Mouse (Mus musculus): ENCODE data around the gene Lin28b. TPM values are rescaled to one million over a fixed set of nuclear protein-coding genes. Genes with fewer than 3 reads are reported as not detected.
"Not testable (repeated sequence)": the region's sequence is repeated elsewhere in the genome, so short reads cannot be mapped to it uniquely, and the experiment has no call there.

Gene Lin28b
- polyA plus RNA-seq, 1 experiment from 2014 or later: not detected

DNA sequence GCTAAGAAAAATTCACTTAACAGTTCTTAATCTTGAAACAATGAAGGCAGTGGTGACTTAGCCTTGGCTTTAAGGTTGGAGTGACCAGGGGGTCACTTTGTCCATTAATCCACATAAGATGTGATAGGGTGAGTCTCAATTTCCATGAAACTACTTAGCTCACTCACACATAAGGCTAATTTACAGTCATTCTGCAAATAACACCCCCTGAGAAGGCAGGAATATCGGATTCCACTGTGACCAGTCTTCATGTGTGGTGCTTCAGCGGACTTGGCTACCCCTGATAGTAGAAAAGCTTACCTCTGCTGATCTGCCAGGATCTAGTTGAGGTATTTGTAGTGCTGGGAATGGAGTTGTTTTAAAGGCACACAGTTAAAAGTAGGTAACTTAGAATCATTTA, 115.7 kb downstream of the Lin28b start:
- no peak overlapping the region for H3K4me3 ChIP-seq (ENCODE audit: inconsistent target)
- WGBS (ENCODE audit: missing documents): 88% methylated on average over 2 of the region's 2 CpGs
- H3K36me3 ChIP-seq (ENCODE audit: inconsistent target): no peaks in the 10 kb centered on the region
- H3K27ac ChIP-seq: no peak overlapping the region
- no peaks in the 10 kb centered on the region for H3K79me2 ChIP-seq (ENCODE audit: inconsistent target)

- WGBS (ENCODE audit: missing documents): 89% methylated on average over 3 of the region's 3 CpGs
- Histone ChIP-seq H3K79me2 (ENCODE audit: inconsistent target) (no peaks in the 10 kb centered on the region), H3K4me3 (ENCODE audit: inconsistent target) (no peak overlapping the region), H3K36me3 (ENCODE audit: inconsistent target) (no peaks in the 10 kb centered on the region), H3K27ac (no peak overlapping the region)
Measured at GRCm38 (mm10) chr10:45369639-45370038, 116.6 kb downstream of the Lin28b start.

DNA sequence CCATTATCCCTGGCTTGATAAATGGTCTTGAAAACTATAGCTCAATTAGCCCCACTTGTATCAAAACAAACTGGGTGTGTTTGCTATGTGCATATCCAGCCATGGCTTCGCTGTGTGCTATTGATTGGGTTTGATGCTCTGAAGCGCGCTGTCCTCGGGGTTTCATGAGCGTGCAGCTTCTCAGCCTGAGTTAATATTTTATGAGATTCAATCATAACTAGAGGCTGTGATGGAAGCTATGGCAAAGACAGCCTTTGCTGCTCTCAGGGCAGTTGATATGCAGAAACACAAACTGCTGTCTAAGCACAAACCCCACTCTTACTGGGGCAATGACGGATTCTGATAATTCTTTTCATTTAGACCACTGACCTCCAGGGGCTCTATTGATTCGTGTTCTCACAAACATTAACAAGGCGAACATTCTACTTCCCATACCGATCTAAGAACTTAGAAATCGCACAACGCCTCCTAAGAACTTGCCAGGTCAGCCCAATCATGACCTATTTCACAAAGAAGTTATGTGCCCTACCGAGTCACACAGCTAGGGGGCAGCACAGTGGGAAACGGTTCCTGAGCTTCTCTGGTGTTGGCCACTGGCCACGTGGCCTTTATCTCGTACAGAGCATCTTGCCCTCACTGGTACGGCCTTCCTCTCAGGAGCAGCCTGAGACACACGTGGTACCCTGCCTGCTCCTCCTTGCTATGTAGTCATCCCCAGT, 119.0 kb downstream of the Lin28b start:
- Histone ChIP-seq H3K36me3 (ENCODE audit: inconsistent target) (no peaks in the 10 kb centered on the region), H3K27ac (no peak overlapping the region)
- WGBS (ENCODE audit: missing documents): 86% methylated on average over 17 of the region's 17 CpGs

DNA sequence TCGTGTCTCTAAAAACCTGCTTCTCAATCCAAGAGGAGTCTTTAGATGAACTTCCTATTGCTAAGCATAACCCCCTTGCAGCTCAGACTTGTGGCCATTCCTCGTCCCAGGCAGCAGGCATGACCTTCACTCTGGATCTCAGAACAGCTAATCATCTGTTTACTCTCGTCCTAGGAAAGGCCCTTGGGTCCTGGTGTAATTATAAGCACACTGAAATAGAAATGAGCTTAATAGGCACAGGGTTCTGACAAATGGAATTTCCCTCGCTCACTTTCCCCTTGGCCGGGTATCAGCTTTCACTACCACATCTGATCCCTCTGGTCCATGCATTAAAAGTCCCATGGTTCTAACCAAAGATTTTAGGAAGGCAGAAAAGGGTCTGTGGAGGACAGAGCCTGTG, 122.8 kb downstream of the Lin28b start:
- H3K4me3 ChIP-seq (ENCODE audit: inconsistent target): no peak overlapping the region
- H3K36me3 ChIP-seq (ENCODE audit: inconsistent target): no peaks in the 10 kb centered on the region
- H3K79me2 ChIP-seq (ENCODE audit: inconsistent target): no peaks in the 10 kb centered on the region
- 73% methylated on average over 5 of the region's 5 CpGs for WGBS (ENCODE audit: missing documents)
- H3K27ac ChIP-seq: no peak overlapping the region

More for the DNA sequence above, 119.0 kb downstream of the Lin28b start:
- H3K79me2 ChIP-seq (ENCODE audit: inconsistent target): no peaks in the 10 kb centered on the region
- H3K4me3 ChIP-seq (ENCODE audit: inconsistent target): no peak overlapping the region

- Histone ChIP-seq H3K79me2 (ENCODE audit: inconsistent target) (no peaks in the 10 kb centered on the region), H3K27ac (no peak overlapping the region), H3K36me3 (ENCODE audit: inconsistent target) (no peaks in the 10 kb centered on the region), H3K4me3 (ENCODE audit: inconsistent target) (no peak overlapping the region)
- 92% methylated on average over 6 of the region's 6 CpGs for WGBS (ENCODE audit: missing documents)
Measured at GRCm38 (mm10) chr10:45356091-45356490, 130.1 kb downstream of the Lin28b start.

- not testable (repeated sequence) for H3K79me2 ChIP-seq (ENCODE audit: inconsistent target); H3K36me3 ChIP-seq (ENCODE audit: inconsistent target); H3K27ac ChIP-seq; H3K4me3 ChIP-seq (ENCODE audit: inconsistent target)
- WGBS (ENCODE audit: missing documents): 94% methylated on average over 3 of the region's 3 CpGs
Measured at GRCm38 (mm10) chr10:45348143-45348542, 138.1 kb downstream of the Lin28b start.

DNA sequence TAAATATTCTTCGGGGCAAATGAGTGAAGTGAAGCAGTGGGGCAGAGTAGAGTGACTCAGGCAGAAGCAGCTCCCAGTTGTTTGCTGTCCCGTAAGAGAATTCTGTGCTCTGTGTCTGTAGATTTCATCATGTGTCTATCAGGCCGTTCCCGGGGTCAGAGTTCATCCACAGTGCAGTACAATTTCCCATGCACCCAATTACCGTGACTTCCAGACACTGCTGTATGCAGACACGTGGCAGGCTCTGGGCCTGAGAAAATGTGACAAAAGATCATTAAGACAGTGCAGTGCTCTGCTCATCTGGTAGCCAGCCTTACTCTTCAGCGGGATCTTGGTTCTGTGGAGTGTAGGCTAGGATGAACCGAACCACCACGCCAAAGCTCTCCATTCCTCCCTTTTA, 141.0 kb downstream of the Lin28b start:
- no peaks in the 10 kb centered on the region for H3K79me2 ChIP-seq (ENCODE audit: inconsistent target)
- no peak overlapping the region for H3K4me3 ChIP-seq (ENCODE audit: inconsistent target)
- H3K36me3 ChIP-seq (ENCODE audit: inconsistent target): no peaks in the 10 kb centered on the region
- 97% methylated on average over 9 of the region's 9 CpGs for WGBS (ENCODE audit: missing documents)
- no peak overlapping the region for H3K27ac ChIP-seq

DNA sequence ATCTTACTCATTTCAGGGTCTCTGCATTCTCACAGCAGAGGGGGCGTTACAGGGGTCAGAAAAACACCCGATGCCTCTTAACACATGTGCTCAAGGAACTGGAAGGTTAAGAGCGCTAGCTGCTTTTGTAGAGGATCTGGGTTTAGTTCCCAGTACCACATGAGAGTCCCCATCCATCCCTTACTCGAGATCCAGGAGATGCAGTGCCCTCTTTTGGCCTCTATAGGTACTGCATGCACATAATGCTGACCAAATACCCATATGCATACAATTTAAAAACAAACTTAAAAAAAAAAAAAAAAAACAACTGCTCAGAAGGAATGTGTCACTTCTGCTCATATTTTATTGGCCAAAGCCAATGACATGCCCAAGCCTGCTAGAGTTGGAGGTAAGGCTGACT, 141.8 kb downstream of the Lin28b start:
- Histone ChIP-seq H3K27ac (no peak overlapping the region), H3K79me2 (ENCODE audit: inconsistent target) (no peaks in the 10 kb centered on the region), H3K4me3 (ENCODE audit: inconsistent target) (no peak overlapping the region), H3K36me3 (ENCODE audit: inconsistent target) (no peaks in the 10 kb centered on the region)
- WGBS (ENCODE audit: missing documents): 73% methylated on average over 4 of the region's 4 CpGs

GRCm38 (mm10) chr10:45339106-45339505, 147.1 kb downstream of the Lin28b start:
- Histone ChIP-seq H3K27ac (no peak overlapping the region), H3K4me3 (ENCODE audit: inconsistent target) (no peak overlapping the region), H3K79me2 (ENCODE audit: inconsistent target) (no peaks in the 10 kb centered on the region), H3K36me3 (ENCODE audit: inconsistent target) (no peaks in the 10 kb centered on the region)
- 80% methylated on average over 5 of the region's 7 CpGs for WGBS (ENCODE audit: missing documents)

DNA sequence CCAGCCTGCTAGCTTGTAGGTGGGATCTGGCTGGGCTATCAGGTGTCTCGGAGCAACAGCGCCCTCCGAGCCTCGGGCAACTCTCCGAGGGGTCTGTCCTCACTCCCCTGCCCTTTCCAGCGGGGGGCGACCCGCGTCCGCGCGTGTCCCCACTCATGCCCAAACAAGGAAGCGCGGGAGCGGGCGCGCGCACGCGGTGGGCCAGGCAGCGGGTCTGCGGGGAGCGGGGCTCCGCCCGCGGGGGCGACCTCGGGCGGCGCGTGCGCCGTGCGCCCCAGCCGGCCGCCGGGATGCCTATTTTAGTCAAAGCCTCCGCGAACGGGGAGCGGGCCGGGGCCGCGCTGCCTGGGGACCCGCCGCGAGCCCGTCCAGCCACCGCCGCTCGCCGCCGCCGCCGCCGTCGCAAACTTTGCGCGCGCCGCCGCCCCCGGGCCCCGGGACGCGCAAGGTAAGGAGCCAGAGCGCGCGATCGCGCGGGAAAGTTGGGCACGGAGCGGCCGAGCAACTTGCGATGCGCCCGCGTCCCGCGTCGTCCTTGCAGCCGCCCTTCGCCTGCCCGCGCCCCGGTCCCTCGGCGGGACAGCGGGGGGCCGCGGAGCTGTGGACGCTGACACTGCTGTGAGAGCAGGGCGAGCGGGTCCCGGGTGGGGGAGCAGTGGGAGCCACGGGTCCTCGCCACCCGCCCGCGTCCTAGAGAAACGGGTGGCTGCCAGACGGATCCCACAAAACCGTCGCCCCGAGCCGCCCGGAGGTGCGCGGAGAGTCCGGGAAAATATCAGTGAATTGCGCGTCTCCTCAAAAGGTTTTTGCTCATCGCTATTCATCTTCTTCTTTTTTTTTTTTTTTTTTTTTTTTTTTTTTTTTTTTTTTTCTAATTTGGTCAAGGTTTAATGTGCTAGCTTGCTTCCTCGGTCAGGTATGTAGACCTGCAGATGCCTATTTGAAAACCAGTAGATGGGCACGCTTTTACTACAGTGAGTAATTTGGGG, 150.5 kb downstream of the Lin28b start, which contains the start of gene Bves:
TSS of gene Bves (plus strand) at position 339 of the 989 bp plus-strand sequence.
- no peak within 1 kb of the TSS for H3K27ac ChIP-seq
- H3K79me2 ChIP-seq (ENCODE audit: inconsistent target): no peaks in the 10 kb centered on the region
- H3K4me3 ChIP-seq (ENCODE audit: inconsistent target): no peak within 1 kb of the TSS
- H3K36me3 ChIP-seq (ENCODE audit: inconsistent target): no peaks in the 10 kb centered on the region
- WGBS (ENCODE audit: missing documents): 2% methylated on average over 87 of the region's 116 CpGs

- Histone ChIP-seq H3K36me3 (ENCODE audit: inconsistent target) (no peaks in the 10 kb centered on the region), H3K79me2 (ENCODE audit: inconsistent target) (no peaks in the 10 kb centered on the region), H3K4me3 (ENCODE audit: inconsistent target) (no peak overlapping the region), H3K27ac (no peak overlapping the region)
- WGBS (ENCODE audit: missing documents): 51% methylated on average over 7 of the region's 7 CpGs
Measured at GRCm38 (mm10) chr10:45334925-45335324, 151.3 kb downstream of the Lin28b start.

GRCm38 (mm10) chr10:45328196-45329000, 157.8 kb downstream of the Lin28b start:
- 93% methylated on average over 7 of the region's 7 CpGs for WGBS (ENCODE audit: missing documents)
- Histone ChIP-seq H3K79me2 (ENCODE audit: inconsistent target) (no peaks in the 10 kb centered on the region), H3K4me3 (ENCODE audit: inconsistent target) (no peak overlapping the region), H3K27ac (no peak overlapping the region), H3K36me3 (ENCODE audit: inconsistent target) (no peaks in the 10 kb centered on the region)
